Mouse (Mus musculus): Measurements from ENCODE around the gene Rps8. TPM values are rescaled to one million over a fixed set of nuclear protein-coding genes. Genes with fewer than 3 reads are reported as not detected.

The Rps8 gene
- polyA plus RNA-seq, 1 experiment = 698 TPM

DNA sequence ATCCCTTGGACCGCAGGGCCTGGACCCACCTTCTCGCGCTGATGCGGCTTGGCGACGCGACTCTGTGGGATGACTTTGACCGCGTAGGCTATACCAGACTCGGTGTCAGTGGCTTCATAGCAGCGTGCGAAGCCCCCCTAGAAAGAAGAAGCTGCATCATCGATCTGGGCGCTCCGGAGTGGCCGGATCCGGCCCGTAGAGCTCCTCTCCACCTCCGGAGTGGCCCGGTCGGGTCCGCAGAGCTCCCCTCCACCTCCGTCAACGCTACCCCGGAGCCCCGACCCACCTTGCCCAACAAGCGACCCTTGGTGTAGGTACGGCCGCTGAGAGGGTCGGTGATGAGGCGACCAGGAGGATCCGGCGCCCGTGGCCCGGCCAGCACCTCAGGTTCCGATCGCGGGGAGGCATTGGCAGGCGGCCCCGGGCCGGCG lies 22.7 kb downstream of the Rps8 start:
- peaks cover 13% of the 10 kb centered on the region for H3K4me1 ChIP-seq (replicated peaks; ENCODE audit: control insufficient read depth, insufficient read depth, low read length)

DNA sequence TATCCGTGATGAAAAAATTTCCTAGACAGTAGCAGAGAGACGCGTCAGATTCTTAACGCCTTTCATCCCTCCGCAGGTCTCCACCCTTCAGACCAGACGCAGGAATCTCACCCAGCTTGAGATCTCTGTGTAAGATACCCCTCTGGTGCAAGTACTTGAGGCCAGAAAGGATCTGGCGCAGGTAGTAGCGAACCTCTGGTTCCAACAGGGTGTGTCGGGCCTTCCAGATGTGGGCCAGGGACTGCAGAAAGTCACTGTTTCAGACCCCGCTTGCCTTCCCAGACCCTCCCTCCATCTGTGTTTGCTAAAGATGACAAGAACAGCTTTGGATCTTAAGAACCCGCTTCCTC lies 23.3 kb downstream of the Rps8 start:
- Histone ChIP-seq H3K4me3 (ENCODE audit: control insufficient read depth, insufficient read depth, low read length) (peak overlapping the region; percentile 61), H3K4me1 (replicated peaks; ENCODE audit: control insufficient read depth, insufficient read depth, low read length) (peaks cover 11% of the 10 kb centered on the region), H3K27ac (ENCODE audit: control insufficient read depth, insufficient read depth, low read length) (no peak overlapping the region), H3K27me3 (ENCODE audit: control insufficient read depth, insufficient read depth, low read length) (no peaks in the 10 kb centered on the region; the same call in 1 of the 2 replicates), H3K36me3 (ENCODE audit: control insufficient read depth, insufficient read depth, low read length) (no peaks in the 10 kb centered on the region)
- no peak for DNase-seq
- no peak for TF ChIP-seq CTCF (IDR thresholded peaks at IDR 0.05; ENCODE audit: borderline replicate concordance, control insufficient read depth, extremely low read depth, insufficient read depth, low read length, poor library complexity)
- no peak for TF ChIP-seq POLR2A (IDR thresholded peaks at IDR 0.05; ENCODE audit: control insufficient read depth, extremely low read depth, insufficient read depth, low read length, poor library complexity)
- 85% methylated on average over 11 of the region's 11 CpGs for WGBS

More for the DNA sequence above, 22.7 kb downstream of the Rps8 start:
- H3K27me3 ChIP-seq (ENCODE audit: control insufficient read depth, insufficient read depth, low read length) = no peaks in the 10 kb centered on the region; the same call in 1 of the 2 replicates
- no peak overlapping the region for H3K27ac ChIP-seq (ENCODE audit: control insufficient read depth, insufficient read depth, low read length)
- peak overlapping the region; percentile 61 for H3K4me3 ChIP-seq (ENCODE audit: control insufficient read depth, insufficient read depth, low read length)
- H3K36me3 ChIP-seq (ENCODE audit: control insufficient read depth, insufficient read depth, low read length) = no peaks in the 10 kb centered on the region
- TF ChIP-seq POLR2A (IDR thresholded peaks at IDR 0.05; ENCODE audit: control insufficient read depth, extremely low read depth, insufficient read depth, low read length, poor library complexity) = no peak
- TF ChIP-seq CTCF (IDR thresholded peaks at IDR 0.05; ENCODE audit: borderline replicate concordance, control insufficient read depth, extremely low read depth, insufficient read depth, low read length, poor library complexity) = no peak
- DNase-seq = no peak
- under 1% methylated on average over 42 of the region's 42 CpGs for WGBS

DNA sequence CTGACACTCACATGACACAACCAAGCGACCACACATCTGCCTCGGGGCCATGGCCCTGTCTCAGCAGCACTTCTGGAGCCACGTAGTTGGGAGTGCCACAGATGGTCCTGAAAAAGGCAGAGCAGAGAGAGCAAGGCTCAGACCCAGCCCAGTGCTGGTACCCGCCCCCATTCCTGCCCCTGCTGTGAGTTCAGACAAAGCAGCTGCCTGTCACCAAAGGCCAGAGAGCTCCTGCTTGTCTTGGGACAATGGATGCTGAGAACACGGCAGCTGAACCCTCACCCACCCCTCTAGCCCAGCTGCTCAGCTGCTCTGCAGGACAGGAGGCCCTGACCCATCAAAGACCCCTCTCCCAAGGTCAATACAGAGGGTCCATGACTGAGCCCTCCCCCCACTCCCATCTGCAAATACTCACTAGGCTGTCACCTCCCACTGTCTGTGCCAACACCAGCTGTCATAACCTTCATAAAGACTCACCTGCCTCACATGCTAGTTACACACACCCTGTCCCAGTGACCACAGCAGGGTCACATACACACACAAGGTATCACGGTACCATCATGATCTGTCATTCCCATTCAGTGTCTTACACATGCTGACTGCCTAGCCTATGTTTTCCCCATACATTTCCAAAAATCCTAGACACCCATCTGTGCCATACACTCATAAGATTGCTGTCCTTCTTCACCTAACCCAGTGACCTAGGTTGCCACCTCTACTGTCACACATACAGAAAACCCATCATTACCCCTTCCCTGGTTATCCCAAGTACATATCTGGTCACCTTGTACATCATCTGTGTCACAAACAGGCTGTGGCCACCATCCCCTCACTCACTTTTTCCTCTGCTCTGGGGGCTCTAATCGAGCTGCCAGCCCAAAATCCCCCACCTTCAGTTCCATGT lies 23.9 kb downstream of the Rps8 start:
- 85% methylated on average over 7 of the region's 7 CpGs for WGBS
- peaks cover 11% of the 10 kb centered on the region for H3K4me1 ChIP-seq (replicated peaks; ENCODE audit: control insufficient read depth, insufficient read depth, low read length)
- no peaks in the 10 kb centered on the region; the same call in 1 of the 2 replicates for H3K27me3 ChIP-seq (ENCODE audit: control insufficient read depth, insufficient read depth, low read length)
- H3K27ac ChIP-seq (ENCODE audit: control insufficient read depth, insufficient read depth, low read length) = no peak overlapping the region
- TF ChIP-seq CTCF (IDR thresholded peaks at IDR 0.05; ENCODE audit: borderline replicate concordance, control insufficient read depth, extremely low read depth, insufficient read depth, low read length, poor library complexity) = no peak
- TF ChIP-seq POLR2A (IDR thresholded peaks at IDR 0.05; ENCODE audit: control insufficient read depth, extremely low read depth, insufficient read depth, low read length, poor library complexity) = no peak
- DNase-seq = no peak
- 0 out of 2 replicates have a peak overlapping the region, but pooled peaks have one; percentile 61 for H3K4me3 ChIP-seq (ENCODE audit: control insufficient read depth, insufficient read depth, low read length)
- H3K36me3 ChIP-seq (ENCODE audit: control insufficient read depth, insufficient read depth, low read length) = no peaks in the 10 kb centered on the region

- 95% methylated on average over 6 of the region's 6 CpGs for WGBS
- Histone ChIP-seq H3K27me3 (ENCODE audit: control insufficient read depth, insufficient read depth, low read length) (no peaks in the 10 kb centered on the region; the same call in 1 of the 2 replicates), H3K36me3 (ENCODE audit: control insufficient read depth, insufficient read depth, low read length) (no peaks in the 10 kb centered on the region), H3K4me1 (replicated peaks; ENCODE audit: control insufficient read depth, insufficient read depth, low read length) (peaks cover 17% of the 10 kb centered on the region), H3K4me3 (ENCODE audit: control insufficient read depth, insufficient read depth, low read length) (no peak overlapping the region), H3K27ac (ENCODE audit: control insufficient read depth, insufficient read depth, low read length) (no peak overlapping the region)
- no peak for DNase-seq
- TF ChIP-seq POLR2A (IDR thresholded peaks at IDR 0.05; ENCODE audit: control insufficient read depth, extremely low read depth, insufficient read depth, low read length, poor library complexity) = no peak
- TF ChIP-seq CTCF (IDR thresholded peaks at IDR 0.05; ENCODE audit: borderline replicate concordance, control insufficient read depth, extremely low read depth, insufficient read depth, low read length, poor library complexity) = no peak
Measured at GRCm38 (mm10) chr4:117131198-117131597, 24.8 kb downstream of the Rps8 start.

- no peak overlapping the region for H3K4me3 ChIP-seq (ENCODE audit: control insufficient read depth, insufficient read depth, low read length)
- H3K4me1 ChIP-seq (replicated peaks; ENCODE audit: control insufficient read depth, insufficient read depth, low read length) = peaks cover 19% of the 10 kb centered on the region
- WGBS = 95% methylated on average over 6 of the region's 6 CpGs
- H3K27ac ChIP-seq (ENCODE audit: control insufficient read depth, insufficient read depth, low read length) = no peak overlapping the region
- H3K36me3 ChIP-seq (ENCODE audit: control insufficient read depth, insufficient read depth, low read length) = no peaks in the 10 kb centered on the region
- TF ChIP-seq CTCF (IDR thresholded peaks at IDR 0.05; ENCODE audit: borderline replicate concordance, control insufficient read depth, extremely low read depth, insufficient read depth, low read length, poor library complexity) (no peak), POLR2A (IDR thresholded peaks at IDR 0.05; ENCODE audit: control insufficient read depth, extremely low read depth, insufficient read depth, low read length, poor library complexity) (no peak)
- no peaks in the 10 kb centered on the region; the same call in 1 of the 2 replicates for H3K27me3 ChIP-seq (ENCODE audit: control insufficient read depth, insufficient read depth, low read length)
- DNase-seq = no peak
Measured at GRCm38 (mm10) chr4:117130790-117131189, 25.3 kb downstream of the Rps8 start.

DNA sequence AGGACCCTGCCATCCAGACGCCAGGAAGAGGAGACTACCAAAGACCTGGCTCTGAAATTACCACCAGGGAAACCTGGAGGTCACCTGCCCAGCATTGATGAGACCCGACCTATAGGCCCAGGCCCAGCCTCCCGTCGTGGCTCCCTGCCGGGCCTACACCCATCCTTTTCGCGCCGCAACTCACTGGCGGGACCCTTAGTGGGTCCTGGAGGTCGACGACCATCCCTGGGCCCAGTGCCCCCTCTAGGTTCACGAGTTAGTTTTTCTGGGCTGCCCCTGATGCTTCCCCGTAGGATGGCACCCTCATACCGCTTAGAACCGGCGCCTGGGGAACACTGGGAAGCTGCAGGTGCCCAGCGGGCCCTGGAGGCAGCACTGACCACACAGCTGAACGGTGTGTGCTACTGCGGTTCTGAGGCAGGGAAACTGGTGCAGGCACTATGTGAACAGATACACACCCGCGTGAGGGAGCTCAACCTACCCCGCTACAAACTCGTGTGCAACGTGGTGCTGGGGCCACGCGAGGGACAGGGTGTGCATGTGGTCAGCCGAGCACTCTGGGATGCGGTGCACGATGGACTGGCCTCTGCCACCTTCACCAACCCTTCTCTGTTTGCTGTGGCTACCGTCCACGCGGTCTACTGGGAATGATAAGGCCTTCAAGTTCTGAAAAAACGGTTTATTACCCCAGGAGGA lies 27.9 kb downstream of the Rps8 start:
- Histone ChIP-seq H3K27me3 (ENCODE audit: control insufficient read depth, insufficient read depth, low read length) (no peaks in the 10 kb centered on the region; the same call in 1 of the 2 replicates), H3K4me3 (ENCODE audit: control insufficient read depth, insufficient read depth, low read length) (no peak overlapping the region), H3K36me3 (ENCODE audit: control insufficient read depth, insufficient read depth, low read length) (no peaks in the 10 kb centered on the region), H3K27ac (ENCODE audit: control insufficient read depth, insufficient read depth, low read length) (no peak overlapping the region), H3K4me1 (replicated peaks; ENCODE audit: control insufficient read depth, insufficient read depth, low read length) (peaks cover 34% of the 10 kb centered on the region)
- TF ChIP-seq CTCF (IDR thresholded peaks at IDR 0.05; ENCODE audit: borderline replicate concordance, control insufficient read depth, extremely low read depth, insufficient read depth, low read length, poor library complexity) = no peak
- no peak for TF ChIP-seq POLR2A (IDR thresholded peaks at IDR 0.05; ENCODE audit: control insufficient read depth, extremely low read depth, insufficient read depth, low read length, poor library complexity)
- 96% methylated on average over 33 of the region's 33 CpGs for WGBS
- DNase-seq = no peak

All from thymus, adult 2 months (tissue).